Mouse (Mus musculus): ENCODE measurements around the gene Limch1. TPM values are rescaled to one million over a fixed set of nuclear protein-coding genes. Genes with fewer than 3 reads are reported as not detected.

The Limch1 gene
- 41.1 TPM for polyA plus RNA-seq (2021)

GRCm38 (mm10) chr5:66745390-66745995, at the start of gene Limch1:
Gene Limch1 (plus strand): TSS chr5:66745827.
- CTCF ChIA-PET, result interaction anchor here (1.0 to 1.4 kb wide), 4 partner anchors 12 to 225 kb away, joined by 3 to 4 read pairs (median 4); no protein-coding TSS in a partner anchor
- DNase-seq (ENCODE audit: low read depth, low spot score) (no peak), ATAC-seq (peak; percentile 67)
- H3K27me3 ChIP-seq, result no peaks in the 10 kb centered on the region
- no peak for TF ChIP-seq CTCF (IDR thresholded peaks at IDR 0.05)
- POLR2A ChIA-PET, result interaction anchor here (0.7 kb wide), 1 partner anchor 11 kb away, joined by 3 read pairs; no protein-coding TSS in a partner anchor
- in situ Hi-C loops (cut with MboI; ENCODE audit: low pct_unique_long_range_greater_than_20kb), result no loop called here

GRCm38 (mm10) chr5:66697119-66697518, 48.5 kb upstream of the Limch1 start:
- ChIA-PET CTCF (interaction anchor here (1.0 to 1.5 kb wide), 5 partner anchors 11 to 539 kb away, joined by 3 to 5 read pairs (median 3); no protein-coding TSS in a partner anchor), POLR2A (no interaction called here)
- ATAC-seq (no peak), DNase-seq (ENCODE audit: low read depth, low spot score) (peak; percentile 27)
- peak; percentile 69 for TF ChIP-seq CTCF (IDR thresholded peaks at IDR 0.05)
- no peaks in the 10 kb centered on the region for H3K27me3 ChIP-seq
- in situ Hi-C loops (cut with MboI; ENCODE audit: low pct_unique_long_range_greater_than_20kb), result loop anchor here (5.0 kb wide), 1 partner anchor 540 kb away; no protein-coding TSS in a partner anchor

GRCm38 (mm10) chr5:66699911-66700310, 45.7 kb upstream of the Limch1 start:
- in situ Hi-C loops (cut with MboI; ENCODE audit: low pct_unique_long_range_greater_than_20kb), result loop anchor here (5.0 kb wide), 1 partner anchor 537 kb away; no protein-coding TSS in a partner anchor
- no peak for DNase-seq (ENCODE audit: low read depth, low spot score)
- no peaks in the 10 kb centered on the region for H3K27me3 ChIP-seq
- CTCF ChIA-PET, result interaction anchor here (0.8 to 1.7 kb wide), 4 partner anchors 11 to 308 kb away, joined by 3 to 4 read pairs (median 4); no protein-coding TSS in a partner anchor
- no peak for TF ChIP-seq CTCF (IDR thresholded peaks at IDR 0.05)
- ATAC-seq, result no peak
- POLR2A ChIA-PET, result no interaction called here

- ATAC-seq (no peak), DNase-seq (ENCODE audit: low read depth, low spot score) (no peak)
- no peaks in the 10 kb centered on the region for H3K27me3 ChIP-seq
- POLR2A ChIA-PET, result no interaction called here
- in situ Hi-C loops (cut with MboI; ENCODE audit: low pct_unique_long_range_greater_than_20kb), result no loop called here
- CTCF ChIA-PET, result interaction anchor here (1.2 kb wide), 1 partner anchor 19 kb away, joined by 4 read pairs; no protein-coding TSS in a partner anchor
- no peak for TF ChIP-seq CTCF (IDR thresholded peaks at IDR 0.05)
Observed at GRCm38 (mm10) chr5:66701951-66702350, 43.7 kb upstream of the Limch1 start.

- CTCF ChIA-PET, result interaction anchor here (1.5 to 1.9 kb wide), 3 partner anchors 41 to 308 kb away, joined by 3 to 4 read pairs (median 4); no protein-coding TSS in a partner anchor
- in situ Hi-C loops (cut with MboI; ENCODE audit: low pct_unique_long_range_greater_than_20kb), result no loop called here
Observed at GRCm38 (mm10) chr5:66703317-66704004, 42.2 kb upstream of the Limch1 start.

GRCm38 (mm10) chr5:66707859-66708258, 37.8 kb upstream of the Limch1 start:
- TF ChIP-seq CTCF (IDR thresholded peaks at IDR 0.05), result no peak
- DNase-seq (ENCODE audit: low read depth, low spot score) (no peak), ATAC-seq (no peak)
- no peaks in the 10 kb centered on the region for H3K27me3 ChIP-seq
- ChIA-PET CTCF (interaction anchor here (1.3 kb wide), 1 partner anchor 281 kb away, joined by 4 read pairs; no protein-coding TSS in a partner anchor), POLR2A (no interaction called here)
- in situ Hi-C loops (cut with MboI; ENCODE audit: low pct_unique_long_range_greater_than_20kb), result no loop called here

More at GRCm38 (mm10) chr5:66703317-66704004, 42.2 kb upstream of the Limch1 start:
- TF ChIP-seq CTCF (IDR thresholded peaks at IDR 0.05), result no peak
- H3K27me3 ChIP-seq, result no peaks in the 10 kb centered on the region
- no peak for ATAC-seq
- POLR2A ChIA-PET, result interaction anchor here (0.7 kb wide), 1 partner anchor 61 kb away, joined by 4 read pairs; no protein-coding TSS in a partner anchor
- DNase-seq (ENCODE audit: low read depth, low spot score), result no peak

- peak; percentile 68 for TF ChIP-seq CTCF (IDR thresholded peaks at IDR 0.05)
- in situ Hi-C loops (cut with MboI; ENCODE audit: low pct_unique_long_range_greater_than_20kb), result loop anchor here (5.0 to 10.0 kb wide), 2 partner anchors 134 to 297 kb away; no protein-coding TSS in a partner anchor
- no peaks in the 10 kb centered on the region for H3K27me3 ChIP-seq
- no peak for ATAC-seq
- no peak for DNase-seq (ENCODE audit: low read depth, low spot score)
- POLR2A ChIA-PET, result interaction anchor here (0.5 kb wide), 1 partner anchor 175 kb away, joined by 3 read pairs; no protein-coding TSS in a partner anchor
- CTCF ChIA-PET, result interaction anchor here (0.6 to 1.9 kb wide), 11 partner anchors 10 to 338 kb away, joined by 3 to 6 read pairs (median 4); no protein-coding TSS in a partner anchor
Observed at GRCm38 (mm10) chr5:66710445-66711019, 35.1 kb upstream of the Limch1 start.

GRCm38 (mm10) chr5:66712801-66713200, 32.8 kb upstream of the Limch1 start:
- TF ChIP-seq CTCF (IDR thresholded peaks at IDR 0.05), result no peak
- POLR2A ChIA-PET, result no interaction called here
- H3K27me3 ChIP-seq, result no peaks in the 10 kb centered on the region
- no peak for ATAC-seq
- no peak for DNase-seq (ENCODE audit: low read depth, low spot score)
- in situ Hi-C loops (cut with MboI; ENCODE audit: low pct_unique_long_range_greater_than_20kb), result loop anchor here (5.0 to 10.0 kb wide), 2 partner anchors 132 to 294 kb away; no protein-coding TSS in a partner anchor
- CTCF ChIA-PET, result no interaction called here

GRCm38 (mm10) chr5:66715498-66715931, 30.1 kb upstream of the Limch1 start:
- TF ChIP-seq CTCF (IDR thresholded peaks at IDR 0.05), result no peak
- DNase-seq (ENCODE audit: low read depth, low spot score), result no peak
- POLR2A ChIA-PET, result interaction anchor here (0.6 kb wide), 1 partner anchor 302 kb away, joined by 4 read pairs; no protein-coding TSS in a partner anchor

GRCm38 (mm10) chr5:66717931-66718330, 27.7 kb upstream of the Limch1 start:
- in situ Hi-C loops (cut with MboI; ENCODE audit: low pct_unique_long_range_greater_than_20kb), result loop anchor here (10.0 kb wide), 1 partner anchor 127 kb away; no protein-coding TSS in a partner anchor
- no peaks in the 10 kb centered on the region for H3K27me3 ChIP-seq
- ChIA-PET POLR2A (interaction anchor here (0.5 kb wide), 1 partner anchor 92 kb away, joined by 3 read pairs; no protein-coding TSS in a partner anchor), CTCF (interaction anchor here (0.9 kb wide), 1 partner anchor 112 kb away, joined by 3 read pairs; no protein-coding TSS in a partner anchor)
- DNase-seq (ENCODE audit: low read depth, low spot score) (no peak), ATAC-seq (no peak)
- no peak for TF ChIP-seq CTCF (IDR thresholded peaks at IDR 0.05)

More at GRCm38 (mm10) chr5:66715498-66715931, 30.1 kb upstream of the Limch1 start:
- no peak for ATAC-seq
- H3K27me3 ChIP-seq, result no peaks in the 10 kb centered on the region
- CTCF ChIA-PET, result interaction anchor here (2.4 kb wide), 1 partner anchor 9 kb away, joined by 7 read pairs; no protein-coding TSS in a partner anchor
- in situ Hi-C loops (cut with MboI; ENCODE audit: low pct_unique_long_range_greater_than_20kb), result loop anchor here (10.0 kb wide), 1 partner anchor 129 kb away; no protein-coding TSS in a partner anchor
